Mouse (Mus musculus): ENCODE results near the gene Smg8. TPM values are rescaled to one million over a fixed set of nuclear protein-coding genes. Genes with fewer than 3 reads are reported as not detected.

The Smg8 gene
- polyA plus RNA-seq, 1 experiment: 13.1 TPM

GRCm38 (mm10) chr11:87108755-87109518 lies 22.4 kb upstream of the Smg8 start, which contains the start of gene Ska2:
Gene Ska2 (plus strand): TSS chr11:87109234.
- TF ChIP-seq MYOG (IDR thresholded peaks at IDR 0.05; ENCODE audit: control insufficient read depth in 1 of 3, insufficient read depth in 1 of 3, insufficient read length in 2 of 3, low read depth in 2 of 3) (peak in 1 of 3 experiments; percentile 35), POLR2A (IDR thresholded peaks at IDR 0.05; ENCODE audit: insufficient read length, low read depth) (peak; percentile 55), TCF3 (IDR thresholded peaks at IDR 0.05; ENCODE audit: insufficient read length, low read depth) (no peak), POLR2AphosphoS2 (IDR thresholded peaks at IDR 0.05; ENCODE audit: insufficient read length, low read depth) (no peak), SRF (IDR thresholded peaks at IDR 0.05; ENCODE audit: control insufficient read depth, insufficient read length, low read depth) (no peak), MYOD1 (IDR thresholded peaks at IDR 0.05; ENCODE audit: control insufficient read depth in 1 of 3, insufficient read length in 2 of 3, low read depth in 2 of 3) (peak in 1 of 3 experiments; percentile 19), MAX (IDR thresholded peaks at IDR 0.05; ENCODE audit: low read depth) (no peak), TCF12 (IDR thresholded peaks at IDR 0.05; ENCODE audit: insufficient read depth, poor library complexity, severe bottlenecking) (no peak), USF1 (IDR thresholded peaks at IDR 0.05; ENCODE audit: low read depth) (no peak), E2F4 (IDR thresholded peaks at IDR 0.05; ENCODE audit: insufficient read depth) (peak; percentile 42), REST (IDR thresholded peaks at IDR 0.05; ENCODE audit: insufficient read depth, insufficient read length) (no peak)
- H3ac ChIP-seq (ENCODE audit: control insufficient read depth, insufficient read length): peak within 1 kb of the TSS; percentile 57
- H3K27me3 ChIP-seq (ENCODE audit: control insufficient read depth, insufficient read depth, insufficient read length): no peaks in the 10 kb centered on the region
- H3K4me3 ChIP-seq: peak within 1 kb of the TSS; percentile 89
- peaks cover 72% of the 10 kb centered on the region for H3K79me2 ChIP-seq (ENCODE audit: control insufficient read depth, insufficient read depth)
- no peaks in the 10 kb centered on the region for H3K36me3 ChIP-seq (ENCODE audit: control insufficient read depth, insufficient read depth)
- peak within 1 kb of the TSS; percentile 73 for H3K4me2 ChIP-seq (ENCODE audit: low read depth)

- peaks cover 2% of the 10 kb centered on the region for H3K36me3 ChIP-seq (ENCODE audit: control insufficient read depth, insufficient read depth)
- peaks cover 66% of the 10 kb centered on the region for H3K79me2 ChIP-seq (ENCODE audit: control insufficient read depth, insufficient read depth)
- H3K4me3 ChIP-seq: peak within 1 kb of the TSS; percentile 89
- TF ChIP-seq POLR2AphosphoS2 (IDR thresholded peaks at IDR 0.05; ENCODE audit: insufficient read length, low read depth) (no peak), MYOG (IDR thresholded peaks at IDR 0.05; ENCODE audit: control insufficient read depth in 1 of 3, insufficient read depth in 1 of 3, insufficient read length in 2 of 3, low read depth in 2 of 3) (no peak), POLR2A (IDR thresholded peaks at IDR 0.05; ENCODE audit: insufficient read length, low read depth) (no peak), CEBPB (IDR thresholded peaks at IDR 0.05; ENCODE audit: insufficient read depth, poor library complexity, severe bottlenecking) (no peak), E2F4 (IDR thresholded peaks at IDR 0.05; ENCODE audit: insufficient read depth) (no peak), MYOD1 (IDR thresholded peaks at IDR 0.05; ENCODE audit: control insufficient read depth in 1 of 3, insufficient read length in 2 of 3, low read depth in 2 of 3) (no peak), USF1 (IDR thresholded peaks at IDR 0.05; ENCODE audit: low read depth) (no peak), TCF3 (IDR thresholded peaks at IDR 0.05; ENCODE audit: insufficient read length, low read depth) (no peak), SRF (IDR thresholded peaks at IDR 0.05; ENCODE audit: control insufficient read depth, insufficient read length, low read depth) (no peak), REST (IDR thresholded peaks at IDR 0.05; ENCODE audit: insufficient read depth, insufficient read length) (no peak), MAX (IDR thresholded peaks at IDR 0.05; ENCODE audit: low read depth) (no peak), TCF12 (IDR thresholded peaks at IDR 0.05; ENCODE audit: insufficient read depth, poor library complexity, severe bottlenecking) (no peak)
- peak within 1 kb of the TSS; percentile 73 for H3K4me2 ChIP-seq (ENCODE audit: low read depth)
- no peaks in the 10 kb centered on the region for H3K27me3 ChIP-seq (ENCODE audit: control insufficient read depth, insufficient read depth, insufficient read length)
- H3ac ChIP-seq (ENCODE audit: control insufficient read depth, insufficient read length): peak within 1 kb of the TSS; percentile 57
Measured at GRCm38 (mm10) chr11:87108409-87108754, 21.8 kb upstream of the Smg8 start, which contains the start of gene Prr11. Gene Prr11 (minus strand): TSS chr11:87108708.

DNA sequence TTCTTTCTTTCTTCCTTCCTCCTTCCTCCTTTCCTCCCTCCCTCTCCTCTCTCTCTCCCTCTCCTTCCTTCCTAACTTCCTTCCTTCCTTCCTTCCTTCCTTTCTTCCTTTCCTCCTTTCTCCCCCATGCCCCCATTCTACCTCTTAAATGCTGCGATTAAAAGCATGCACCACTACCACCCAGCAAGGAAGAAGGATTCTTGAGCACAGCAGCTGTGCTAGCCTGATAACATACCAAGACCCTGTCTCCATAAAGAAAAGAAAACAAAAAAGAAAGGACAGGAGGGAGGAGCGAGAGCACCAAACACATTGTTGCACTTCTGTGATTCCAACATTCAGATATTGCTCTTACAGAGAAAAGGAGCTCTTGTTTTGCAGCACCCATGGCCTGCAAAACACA lies 568 bp upstream of the Smg8 start:
- Histone ChIP-seq H3K79me2 (ENCODE audit: control insufficient read depth, insufficient read depth) (peaks cover 38% of the 10 kb centered on the region), H3K4me3 (peak overlapping the region; percentile 89), H3K27me3 (ENCODE audit: control insufficient read depth, insufficient read depth, insufficient read length) (no peaks in the 10 kb centered on the region), H3K36me3 (ENCODE audit: control insufficient read depth, insufficient read depth) (peaks cover 19% of the 10 kb centered on the region), H3ac (ENCODE audit: control insufficient read depth, insufficient read length) (peak overlapping the region; percentile 50), H3K4me2 (ENCODE audit: low read depth) (peak overlapping the region; percentile 88)
- TF ChIP-seq POLR2AphosphoS2 (IDR thresholded peaks at IDR 0.05; ENCODE audit: insufficient read length, low read depth): no peak
- TF ChIP-seq CEBPB (IDR thresholded peaks at IDR 0.05; ENCODE audit: insufficient read depth, poor library complexity, severe bottlenecking): no peak
- no peak for TF ChIP-seq E2F4 (IDR thresholded peaks at IDR 0.05; ENCODE audit: insufficient read depth)
- TF ChIP-seq POLR2A (IDR thresholded peaks at IDR 0.05; ENCODE audit: insufficient read length, low read depth): no peak
- TF ChIP-seq MAX (IDR thresholded peaks at IDR 0.05; ENCODE audit: low read depth): no peak
- TF ChIP-seq MYOD1 (IDR thresholded peaks at IDR 0.05; ENCODE audit: control insufficient read depth in 1 of 3, insufficient read length in 2 of 3, low read depth in 2 of 3): no peak
- no peak for TF ChIP-seq TCF12 (IDR thresholded peaks at IDR 0.05; ENCODE audit: insufficient read depth, poor library complexity, severe bottlenecking)
- TF ChIP-seq TCF3 (IDR thresholded peaks at IDR 0.05; ENCODE audit: insufficient read length, low read depth): no peak
- TF ChIP-seq MYOG (IDR thresholded peaks at IDR 0.05; ENCODE audit: control insufficient read depth in 1 of 3, insufficient read depth in 1 of 3, insufficient read length in 2 of 3, low read depth in 2 of 3): no peak
- TF ChIP-seq USF1 (IDR thresholded peaks at IDR 0.05; ENCODE audit: low read depth): no peak
- no peak for TF ChIP-seq REST (IDR thresholded peaks at IDR 0.05; ENCODE audit: insufficient read depth, insufficient read length)
- TF ChIP-seq SRF (IDR thresholded peaks at IDR 0.05; ENCODE audit: control insufficient read depth, insufficient read length, low read depth): no peak

- H3K27me3 ChIP-seq (ENCODE audit: control insufficient read depth, insufficient read depth, insufficient read length): no peaks in the 10 kb centered on the region
- no peak overlapping the region for H3ac ChIP-seq (ENCODE audit: control insufficient read depth, insufficient read length)
- H3K4me3 ChIP-seq: peak overlapping the region; percentile 89
- H3K79me2 ChIP-seq (ENCODE audit: control insufficient read depth, insufficient read depth): peaks cover 41% of the 10 kb centered on the region
- peaks cover 22% of the 10 kb centered on the region for H3K36me3 ChIP-seq (ENCODE audit: control insufficient read depth, insufficient read depth)
- H3K4me2 ChIP-seq (ENCODE audit: low read depth): peak overlapping the region; percentile 88
- TF ChIP-seq CEBPB (IDR thresholded peaks at IDR 0.05; ENCODE audit: insufficient read depth, poor library complexity, severe bottlenecking): no peak
- TF ChIP-seq POLR2AphosphoS2 (IDR thresholded peaks at IDR 0.05; ENCODE audit: insufficient read length, low read depth): no peak
- TF ChIP-seq SRF (IDR thresholded peaks at IDR 0.05; ENCODE audit: control insufficient read depth, insufficient read length, low read depth): no peak
- no peak for TF ChIP-seq MYOD1 (IDR thresholded peaks at IDR 0.05; ENCODE audit: control insufficient read depth in 1 of 3, insufficient read length in 2 of 3, low read depth in 2 of 3)
- no peak for TF ChIP-seq E2F4 (IDR thresholded peaks at IDR 0.05; ENCODE audit: insufficient read depth)
- no peak for TF ChIP-seq MAX (IDR thresholded peaks at IDR 0.05; ENCODE audit: low read depth)
- TF ChIP-seq POLR2A (IDR thresholded peaks at IDR 0.05; ENCODE audit: insufficient read length, low read depth): no peak
- no peak for TF ChIP-seq REST (IDR thresholded peaks at IDR 0.05; ENCODE audit: insufficient read depth, insufficient read length)
- TF ChIP-seq MYOG (IDR thresholded peaks at IDR 0.05; ENCODE audit: control insufficient read depth in 1 of 3, insufficient read depth in 1 of 3, insufficient read length in 2 of 3, low read depth in 2 of 3): no peak
- no peak for TF ChIP-seq TCF3 (IDR thresholded peaks at IDR 0.05; ENCODE audit: insufficient read length, low read depth)
- no peak for TF ChIP-seq TCF12 (IDR thresholded peaks at IDR 0.05; ENCODE audit: insufficient read depth, poor library complexity, severe bottlenecking)
- TF ChIP-seq USF1 (IDR thresholded peaks at IDR 0.05; ENCODE audit: low read depth): no peak
Measured at GRCm38 (mm10) chr11:87085461-87085860, 1.1 kb downstream of the Smg8 start.

All from myocyte (in vitro differentiated cells).